Mouse (Mus musculus): ENCODE measurements at regions not wholly inside any gene's neighbourhood (a gene's known extent, or its start where the extent isn't known, plus 50 kb on each side); places are given as distances from the start of the nearest gene placed in this dataset.
"Not testable (repeated sequence)": the region's sequence is repeated elsewhere in the genome, so short reads cannot be mapped to it uniquely, and the experiment has no call there.

DNA sequence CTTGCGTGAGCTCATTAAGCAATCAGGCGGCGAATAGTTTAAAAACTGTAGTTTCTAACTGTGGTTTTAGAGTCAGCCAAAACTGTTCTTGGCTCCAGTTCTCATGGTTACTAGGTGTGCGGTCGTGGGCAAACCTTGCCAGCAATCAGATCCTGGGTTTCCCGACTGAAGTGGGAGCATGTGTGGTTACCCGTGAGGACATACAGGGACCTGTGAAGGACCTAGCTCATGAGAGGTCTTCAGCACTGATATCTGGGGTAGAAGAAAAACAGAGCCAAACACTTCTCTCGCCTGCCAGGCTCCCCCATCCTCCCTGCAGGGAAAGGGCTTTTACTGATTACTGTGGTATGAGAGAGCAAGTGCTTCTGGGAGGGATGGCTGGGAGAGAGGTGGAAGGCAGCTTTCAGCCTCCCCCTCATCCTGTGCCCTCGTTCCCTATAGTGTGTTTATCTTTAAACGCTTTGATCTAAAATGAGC, 230.1 kb downstream of the Fgf9 start:
- no peak for DNase-seq (ENCODE audit: low spot score)
- intact Hi-C loops (cut with DNase I), result no loop called here

DNA sequence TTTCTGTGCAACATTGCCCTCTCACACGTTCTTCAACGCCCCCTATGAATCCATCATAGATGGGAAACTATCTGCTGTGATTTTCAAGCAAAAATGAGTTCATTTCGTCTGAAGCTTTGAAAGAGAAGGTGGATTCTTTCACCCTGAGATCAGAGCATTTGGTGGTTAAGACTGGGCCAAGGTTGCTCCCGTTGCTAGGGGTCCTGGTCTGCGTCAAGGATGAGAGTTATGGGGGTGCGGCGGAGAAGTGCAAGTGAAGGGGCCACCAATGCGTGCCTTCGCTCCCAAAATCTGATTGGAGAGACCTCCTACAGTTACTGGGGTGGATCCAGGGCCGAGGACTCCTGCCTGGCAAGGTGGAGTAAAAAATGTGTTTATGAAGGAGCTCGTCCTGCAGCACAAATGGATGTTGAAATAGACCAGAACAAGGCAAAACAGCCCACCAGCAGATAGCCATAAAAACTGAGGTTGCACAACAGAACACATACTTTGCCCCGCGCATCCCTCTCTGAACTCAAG, 215.7 kb downstream of the Fgf9 start:
- no peak for DNase-seq (ENCODE audit: low spot score)
- intact Hi-C loops (cut with DNase I), result loop anchor here (10.0 kb wide), 1 partner anchor 211 kb away; the partner anchor contains the start of gene Fgf9

DNA sequence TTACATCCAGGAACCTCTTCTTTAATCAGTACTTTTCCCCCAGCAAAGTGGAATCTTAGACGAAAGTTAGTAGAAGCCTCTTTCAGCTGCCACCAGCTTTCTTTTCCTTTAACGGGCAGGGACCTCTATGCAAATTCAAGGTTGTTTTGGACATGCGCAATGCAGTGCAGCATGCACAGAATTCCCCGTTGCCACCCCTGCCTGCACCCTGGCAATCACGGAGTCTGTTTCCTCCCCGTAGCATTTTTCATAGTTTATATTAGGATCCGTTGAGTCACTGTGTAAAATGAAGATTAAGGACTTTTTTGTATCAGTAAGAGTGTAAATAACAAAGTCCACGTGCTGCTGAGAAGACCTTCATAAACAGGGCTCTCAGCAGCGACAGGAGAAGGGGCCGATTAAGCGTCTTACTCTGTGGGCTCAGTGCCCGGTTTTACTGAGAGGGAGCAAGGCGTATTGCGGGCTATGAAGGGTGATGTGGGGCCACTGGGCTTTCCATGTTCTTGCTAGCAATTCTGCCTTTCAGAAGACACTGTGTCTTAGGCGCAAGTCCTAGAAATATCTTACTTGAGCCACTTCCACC, 212.5 kb downstream of the Fgf9 start:
- intact Hi-C loops (cut with DNase I), result loop anchor here (10.0 kb wide), 1 partner anchor 208 kb away; the partner anchor contains the start of gene Fgf9
- DNase-seq (ENCODE audit: low spot score), result no peak

DNA sequence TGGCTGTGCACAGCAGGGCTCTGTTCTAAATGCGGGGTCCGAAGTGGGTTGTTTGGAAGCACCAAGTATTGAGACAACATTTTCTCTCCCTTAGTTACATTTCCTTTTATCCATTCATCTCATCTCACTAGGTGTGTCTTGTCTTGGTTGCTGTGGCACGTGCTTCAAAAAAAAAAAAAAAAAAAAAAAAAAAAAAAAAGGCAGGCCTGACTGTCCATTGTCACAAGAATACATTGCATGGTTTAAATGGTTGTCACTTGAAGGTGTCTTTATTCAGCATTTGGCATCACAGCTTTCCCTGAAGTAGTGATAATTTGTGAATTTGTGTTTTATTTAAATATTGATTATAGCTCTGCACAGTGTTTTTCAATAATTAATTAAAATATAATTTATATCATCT, 211.9 kb downstream of the Fgf9 start:
- intact Hi-C loops (cut with DNase I), result loop anchor here (10.0 kb wide), 1 partner anchor 207 kb away; the partner anchor contains the start of gene Fgf9
- DNase-seq (ENCODE audit: low spot score), result no peak

DNA sequence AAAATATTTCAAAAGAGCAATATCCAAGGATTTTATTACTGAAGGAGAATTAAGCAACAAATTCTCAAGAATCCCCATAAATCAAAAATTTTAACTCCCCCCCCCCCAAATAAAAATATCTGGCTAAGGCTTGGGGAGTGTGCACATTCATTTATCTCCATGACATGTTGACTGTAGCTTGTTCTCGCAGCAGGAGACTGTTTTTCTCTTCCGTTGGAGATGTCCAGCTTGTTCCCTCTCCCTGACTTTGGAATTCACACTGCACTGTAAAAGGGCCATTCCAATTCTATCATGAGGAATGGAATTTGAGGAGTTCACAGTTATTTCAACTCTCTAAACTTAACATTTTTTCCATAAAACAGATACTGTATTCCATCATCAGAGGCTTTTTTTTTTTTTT, 204.1 kb downstream of the Fgf9 start:
- intact Hi-C loops (cut with DNase I), result not testable (repeated sequence)

DNA sequence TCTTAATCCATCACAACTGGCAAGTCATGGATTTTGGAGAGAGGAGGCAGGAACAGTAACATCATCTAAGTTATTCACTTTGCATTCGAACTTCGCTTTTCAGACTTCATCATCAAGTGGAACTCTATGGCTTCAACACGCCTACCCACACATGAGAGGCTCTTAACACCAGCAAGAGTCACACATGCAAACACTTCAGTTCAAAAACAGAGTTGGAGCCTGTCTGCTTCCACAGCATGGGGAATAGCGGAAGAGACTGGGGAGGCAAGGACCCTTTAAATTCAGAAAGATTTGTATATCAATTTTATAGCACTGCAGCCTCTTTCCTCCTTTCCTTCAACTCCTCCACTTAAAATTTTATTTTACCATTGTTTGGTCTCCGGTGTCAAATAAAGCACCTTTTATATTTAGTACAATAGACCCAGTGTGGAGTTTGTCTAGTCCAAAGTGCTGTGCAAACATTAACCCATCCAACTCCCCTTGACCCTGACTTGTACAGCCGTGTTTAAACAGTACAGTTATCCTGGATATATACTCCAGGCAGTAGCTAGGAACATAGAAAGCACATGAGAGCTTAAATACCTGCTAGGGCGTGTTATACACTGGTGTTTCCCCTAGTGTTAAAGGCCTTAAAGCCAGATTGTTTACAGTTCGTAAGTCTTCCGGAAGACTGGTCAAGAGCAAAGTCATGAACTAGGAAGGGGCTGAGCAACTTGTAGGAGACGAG, 203.5 kb downstream of the Fgf9 start:
- intact Hi-C loops (cut with DNase I), result no loop called here

More for the DNA sequence above, 204.1 kb downstream of the Fgf9 start:
- not testable (repeated sequence) for DNase-seq (ENCODE audit: low spot score)

DNA sequence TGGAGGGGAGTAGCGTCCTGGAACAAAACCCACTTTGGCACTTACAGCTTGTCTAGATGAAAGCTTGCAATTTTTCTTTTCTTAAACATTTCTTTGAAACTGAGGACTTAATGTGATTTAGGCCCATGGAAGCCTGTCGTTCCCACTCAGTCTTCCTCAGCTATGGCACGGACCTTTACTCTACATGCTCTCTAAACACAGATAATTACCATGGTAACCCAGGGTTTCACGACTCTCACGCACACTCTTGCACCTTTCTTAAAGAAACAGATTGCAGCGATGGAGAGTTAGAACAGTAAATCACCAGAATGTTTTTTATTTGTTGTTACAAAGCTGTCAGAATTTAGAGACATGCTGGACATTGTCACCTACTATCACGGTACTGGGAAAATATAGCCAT, 195.0 kb downstream of the Fgf9 start:
- DNase-seq (ENCODE audit: low spot score), result no peak
- intact Hi-C loops (cut with DNase I), result no loop called here

More for the DNA sequence above, 203.5 kb downstream of the Fgf9 start:
- no peak for DNase-seq (ENCODE audit: low spot score)

DNA sequence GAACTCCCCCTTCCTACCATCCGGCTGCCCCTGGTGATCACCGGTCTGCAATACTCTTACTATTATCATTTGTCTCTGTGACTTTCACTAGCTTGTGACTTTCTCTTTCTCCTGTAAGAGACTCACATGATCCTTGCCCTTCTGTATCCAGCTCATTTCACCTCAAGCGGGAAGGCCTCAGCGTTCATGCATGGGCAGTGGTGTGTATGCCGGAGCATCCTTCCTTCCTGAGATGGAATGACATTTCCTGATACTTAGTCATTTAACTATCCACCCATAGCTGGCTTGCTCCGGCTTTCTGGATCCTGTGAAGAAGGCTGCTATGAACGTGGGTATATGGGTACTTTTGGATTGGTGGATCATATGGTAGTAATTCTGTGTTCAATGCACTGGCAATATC, 194.1 kb downstream of the Fgf9 start:
- intact Hi-C loops (cut with DNase I), result no loop called here

DNA sequence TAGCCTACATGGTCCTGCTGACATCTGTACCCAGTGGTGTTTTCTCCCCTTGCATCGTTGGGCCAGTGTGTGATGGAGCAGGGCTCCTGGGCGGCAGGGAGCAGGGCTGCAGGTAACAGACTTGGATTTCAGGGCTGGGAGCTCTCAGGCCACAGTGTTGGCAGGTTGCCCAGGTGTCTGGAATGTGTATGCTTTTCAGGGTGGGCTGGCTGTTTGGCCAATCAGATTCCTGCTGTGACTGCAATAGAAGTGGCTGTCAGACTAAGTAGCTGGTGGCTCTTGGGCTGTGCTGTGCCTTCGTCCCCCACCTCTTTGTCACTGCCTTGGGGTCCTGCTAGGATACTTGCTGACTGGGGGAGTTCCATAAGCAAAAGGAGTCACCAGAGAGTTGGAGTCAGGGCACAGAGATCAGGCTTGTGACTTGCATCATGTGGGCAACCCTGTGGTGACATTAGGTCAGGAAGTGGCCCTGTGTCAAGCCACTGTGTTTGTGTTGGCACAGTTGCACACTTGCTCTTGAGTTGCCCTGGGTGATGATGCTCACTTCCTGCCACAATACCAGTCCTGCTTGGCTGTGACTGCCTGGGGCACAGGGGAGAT, 183.1 kb downstream of the Fgf9 start:
- DNase-seq (ENCODE audit: low spot score), result peak; percentile 3
- intact Hi-C loops (cut with DNase I), result no loop called here

More for the DNA sequence above, 194.1 kb downstream of the Fgf9 start:
- no peak for DNase-seq (ENCODE audit: low spot score)

DNA sequence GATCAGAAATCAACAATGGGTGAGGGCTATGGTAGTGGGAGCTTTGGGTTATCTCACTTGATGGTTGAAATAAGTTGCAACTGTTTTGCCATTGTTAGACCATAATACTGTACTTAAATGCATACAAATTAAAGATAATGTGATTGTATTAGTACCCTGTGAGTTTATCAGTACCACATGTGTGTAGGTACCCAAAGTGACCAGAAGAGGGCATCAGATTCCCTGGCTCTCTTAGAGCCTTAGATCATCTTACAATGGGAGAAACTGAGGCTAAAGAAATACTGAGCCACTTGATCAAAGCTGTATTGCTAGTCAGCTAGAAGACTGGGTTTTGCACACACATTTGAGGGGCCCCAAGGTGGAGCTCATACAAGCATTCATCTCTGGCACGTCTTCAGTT, 155.5 kb downstream of the Fgf9 start:
- intact Hi-C loops (cut with DNase I), result no loop called here
- DNase-seq (ENCODE audit: low spot score), result no peak

DNA sequence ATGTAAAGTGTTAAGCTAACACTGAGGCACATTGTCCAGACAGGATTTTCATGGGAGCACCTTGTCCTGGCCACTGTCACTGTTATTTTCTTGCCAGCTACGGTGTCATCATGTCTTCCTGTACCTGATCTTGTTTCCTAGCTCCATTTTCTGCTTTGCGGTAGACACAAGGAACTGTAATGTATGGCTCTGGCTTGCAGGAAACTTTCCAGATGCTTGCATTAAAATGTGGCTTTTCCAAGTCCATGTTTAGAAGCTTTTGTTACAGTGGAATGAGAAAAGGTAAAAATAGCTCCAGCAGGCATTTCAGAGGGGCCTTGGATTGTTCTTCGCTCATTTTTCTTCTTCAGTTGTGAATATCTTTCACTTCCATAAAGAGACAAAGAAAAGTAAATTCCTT, 154.1 kb downstream of the Fgf9 start:
- intact Hi-C loops (cut with DNase I), result no loop called here

DNA sequence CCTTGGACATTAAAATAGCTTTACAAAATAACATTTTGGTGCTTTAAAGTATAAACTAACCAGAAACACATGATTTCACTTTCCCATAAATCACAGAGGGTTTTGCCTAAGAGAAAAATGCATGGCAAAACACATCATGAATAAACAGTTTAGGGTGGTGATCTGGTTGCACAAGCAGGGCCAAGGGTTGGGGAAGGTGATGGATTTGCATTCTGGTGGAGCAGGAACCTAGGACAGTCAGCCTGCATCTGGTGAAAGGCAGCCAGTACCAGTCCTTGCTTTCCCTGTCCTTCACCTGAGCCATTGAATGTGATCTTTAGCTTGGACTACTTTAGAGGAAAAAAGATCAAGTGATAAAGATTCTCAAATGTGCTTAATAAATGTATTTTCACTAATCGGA, 138.1 kb downstream of the Fgf9 start:
- DNase-seq (ENCODE audit: low spot score), result no peak

More for the DNA sequence above, 154.1 kb downstream of the Fgf9 start:
- no peak for DNase-seq (ENCODE audit: low spot score)

DNA sequence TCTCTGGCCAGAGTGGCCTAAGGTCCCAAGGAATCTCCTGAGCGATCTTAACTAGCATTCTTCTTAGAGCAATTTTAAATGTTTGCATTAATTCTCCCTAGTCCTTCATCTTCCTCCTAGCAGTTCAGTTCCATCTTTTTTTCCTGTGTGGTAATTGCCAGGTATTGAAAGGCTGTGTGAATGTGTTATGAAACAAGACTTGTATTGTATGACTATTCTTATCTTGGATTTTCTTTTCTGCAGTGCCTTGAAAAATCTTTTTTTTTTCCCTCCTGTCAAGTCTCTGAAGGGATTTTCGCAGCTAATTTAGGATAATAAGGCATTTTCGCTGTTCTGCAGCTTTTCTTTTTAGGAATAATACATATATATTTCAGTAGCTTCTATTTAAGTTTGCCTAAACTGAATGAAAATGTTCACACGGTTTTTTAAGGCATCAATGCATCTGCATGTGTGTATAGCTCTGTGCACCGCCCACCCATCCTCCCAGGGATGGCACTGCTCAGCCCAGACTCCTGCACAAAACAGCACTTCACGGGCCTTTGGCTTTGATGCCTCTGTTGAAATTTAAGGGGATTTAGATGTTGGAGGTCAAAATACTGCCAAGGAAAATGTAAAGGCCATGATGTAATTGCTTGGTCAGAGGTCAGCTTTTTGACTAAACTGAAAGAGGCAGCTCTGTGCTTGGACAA, 132.4 kb downstream of the Fgf9 start:
- intact Hi-C loops (cut with DNase I), result no loop called here
- no peak for DNase-seq (ENCODE audit: low spot score)

More for the DNA sequence above, 138.1 kb downstream of the Fgf9 start:
- intact Hi-C loops (cut with DNase I), result no loop called here

DNA sequence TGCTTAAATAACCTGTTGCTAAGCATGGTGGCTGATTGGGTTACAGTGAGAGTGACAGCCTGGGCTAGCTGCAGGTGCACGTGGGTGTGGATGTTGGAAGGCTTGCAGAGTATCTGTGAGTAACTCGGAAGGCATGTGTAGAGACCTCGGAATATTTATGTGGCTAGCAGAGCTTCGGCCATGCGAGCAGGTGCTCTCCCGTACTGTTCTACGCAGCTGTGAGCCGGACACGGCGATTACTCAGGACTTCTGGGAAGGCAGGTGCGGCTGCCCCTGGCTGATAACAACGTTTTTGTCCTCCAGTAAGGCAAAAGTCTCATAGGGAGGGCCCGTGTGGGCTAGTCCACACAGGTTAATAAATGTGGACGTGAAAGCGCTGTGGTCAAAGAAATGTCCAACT, 119.6 kb downstream of the Fgf9 start:
- intact Hi-C loops (cut with DNase I), result no loop called here
- no peak for DNase-seq (ENCODE audit: low spot score)

DNA sequence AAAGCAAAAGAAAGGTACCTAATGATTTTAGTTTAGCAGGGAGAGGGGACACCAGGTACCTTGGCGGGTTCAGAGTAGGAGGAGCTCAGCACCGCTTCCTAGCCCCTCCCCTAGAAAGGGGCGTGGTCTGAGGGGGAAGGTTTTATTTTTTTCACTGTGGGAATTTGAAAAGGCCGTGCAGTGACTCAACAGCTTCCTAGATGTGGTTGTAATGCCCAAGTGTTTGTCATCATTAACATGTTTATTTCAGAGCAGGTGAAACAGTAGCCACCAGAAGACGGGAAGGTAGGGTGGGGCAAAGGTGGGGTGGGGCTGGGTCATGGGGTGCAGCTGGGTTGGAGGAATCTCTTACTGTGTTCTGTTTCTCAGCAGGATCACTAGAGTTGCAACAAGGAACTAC, 112.5 kb downstream of the Fgf9 start:
- intact Hi-C loops (cut with DNase I), result no loop called here

DNA sequence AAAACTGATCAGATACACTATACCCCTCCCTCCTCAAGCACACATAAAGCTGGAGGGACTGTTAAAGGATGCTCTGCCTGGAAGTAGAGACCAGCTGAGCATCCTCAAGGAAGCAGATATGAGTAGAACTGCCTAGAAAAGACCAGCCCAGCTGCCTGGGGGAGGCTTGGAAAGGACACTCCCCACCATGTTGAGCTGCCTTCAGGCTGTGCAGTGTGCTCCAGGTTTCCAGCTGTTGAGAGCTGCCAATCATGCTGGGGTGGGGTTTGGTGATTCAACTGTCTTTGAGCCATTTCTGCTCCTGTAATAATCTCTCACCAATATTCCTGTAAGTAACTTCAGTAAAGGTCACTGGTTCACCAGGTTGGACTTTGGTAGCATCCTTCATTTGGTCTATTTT, 110.4 kb downstream of the Fgf9 start:
- no peak for DNase-seq (ENCODE audit: low spot score)

More for the DNA sequence above, 112.5 kb downstream of the Fgf9 start:
- no peak for DNase-seq (ENCODE audit: low spot score)

DNA sequence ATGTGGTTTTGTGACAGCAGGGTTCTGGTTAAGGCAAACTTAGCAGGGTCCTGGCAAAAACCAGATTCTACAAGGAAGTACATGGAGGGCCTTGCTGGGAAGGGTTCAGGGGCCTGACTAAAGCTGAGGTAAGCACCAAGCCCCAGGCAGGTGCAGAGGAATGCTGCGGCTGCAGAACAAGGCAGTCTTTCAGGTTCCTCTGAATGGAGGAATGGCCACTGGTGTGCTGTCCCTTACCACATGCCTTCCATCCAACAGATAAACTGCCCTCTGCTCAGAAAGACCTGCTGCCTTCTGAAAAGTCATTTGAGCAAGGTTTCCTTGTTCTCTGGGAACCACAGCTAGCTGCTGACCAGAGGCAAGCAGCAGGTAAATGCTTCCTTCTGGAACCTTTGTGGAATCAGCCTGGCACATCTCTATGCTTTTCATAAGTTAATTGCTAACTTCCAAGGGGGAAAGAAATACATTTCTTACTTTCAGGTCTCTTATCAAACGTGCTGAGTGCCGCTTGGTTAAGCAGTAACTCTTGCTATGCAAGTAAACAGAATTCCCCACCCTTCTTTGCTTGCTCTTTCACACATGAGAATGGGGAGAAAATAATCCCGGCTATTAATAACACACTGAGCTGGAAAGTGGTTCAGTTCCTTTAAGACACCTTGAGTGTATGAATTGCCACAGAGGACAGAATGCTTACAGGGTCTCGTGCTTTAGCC, 105.5 kb downstream of the Fgf9 start:
- DNase-seq (ENCODE audit: low spot score), result no peak
- intact Hi-C loops (cut with DNase I), result no loop called here

More for the DNA sequence above, 110.4 kb downstream of the Fgf9 start:
- intact Hi-C loops (cut with DNase I), result no loop called here

DNA sequence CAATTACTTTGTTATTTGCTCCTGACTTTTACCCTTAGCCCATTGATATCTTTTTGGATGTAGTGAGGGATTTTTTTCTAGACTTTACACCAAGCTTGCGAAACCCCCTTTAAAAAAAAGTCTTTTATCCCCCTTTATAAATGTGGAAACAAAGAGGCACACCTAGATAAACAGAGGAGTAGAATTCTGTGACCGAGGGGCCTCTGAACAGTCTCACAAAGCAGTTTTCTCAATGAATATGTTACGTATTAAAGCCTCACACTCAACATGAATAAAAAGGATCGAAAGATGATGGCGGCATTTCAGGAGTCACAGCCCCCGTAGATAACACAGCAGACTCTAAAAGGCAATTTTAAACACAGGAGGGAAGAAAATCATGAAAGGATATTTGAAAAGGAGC, 104.2 kb downstream of the Fgf9 start:
- intact Hi-C loops (cut with DNase I), result no loop called here
- DNase-seq (ENCODE audit: low spot score), result no peak

DNA sequence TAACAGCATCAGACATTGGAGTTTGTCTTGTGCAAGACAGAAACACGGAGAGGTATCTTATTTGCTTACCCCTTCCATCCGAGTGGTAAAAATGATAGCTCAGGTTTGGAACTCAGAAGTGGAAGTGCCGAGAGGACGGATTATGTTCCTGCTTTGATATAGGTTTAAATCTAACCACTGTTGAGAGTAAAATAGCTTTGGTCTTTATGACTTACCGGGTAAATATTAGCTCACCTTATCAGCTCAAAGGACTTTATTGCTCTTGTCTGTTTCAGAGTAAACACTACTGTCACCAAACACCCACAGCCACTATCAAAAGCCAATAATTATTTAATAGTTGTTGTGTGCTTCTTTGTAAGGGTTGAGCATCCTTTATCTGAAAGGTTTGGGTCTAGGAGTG, 98.6 kb downstream of the Fgf9 start:
- DNase-seq (ENCODE audit: low spot score), result no peak
- intact Hi-C loops (cut with DNase I), result no loop called here

All from heart, postnatal 25 days (tissue).